Mouse (Mus musculus) limb, embryonic 12.5 days (tissue): ENCODE results near the gene Asic4. TPM values are rescaled to one million over a fixed set of nuclear protein-coding genes. Genes with fewer than 3 reads are reported as not detected.
A peak's percentile ranks its signal among the peaks of the same experiment; 100 is the strongest.

ENCODE experiments used
- ATAC-seq: fragments of 200-750 bp; cut with Nextera tagmentation; 2 replicates; pipeline ENCODE4 v1.8.0; 2017; ENCODE audit warnings: low read depth, moderate TSS enrichment; ENCODE audit not compliant: insufficient number of reproducible peaks, insufficient read depth, low FRiP score, low TSS enrichment
- H3K27ac ChIP-seq: fragments of 300-500 bp; sonication (generic); 2 replicates; pipeline ENCODE4 v1.5.1; 2016; ENCODE audit warnings: mild to moderate bottlenecking, moderate library complexity
- H3K27me3 ChIP-seq: fragments of 300-500 bp; sonication (generic); 2 replicates; pipeline ENCODE4 v1.6.1; 2016; ENCODE audit warnings: mild to moderate bottlenecking, moderate library complexity
- H3K36me3 ChIP-seq: fragments of 300-500 bp; sonication (generic); 2 replicates; pipeline ENCODE4 v1.6.1; 2016; ENCODE audit warnings: mild to moderate bottlenecking, moderate library complexity
- H3K4me1 ChIP-seq: fragments of 300-500 bp; sonication (generic); replicated peaks from 2 replicates; pipeline ENCODE4 v1.6.1; 2016
- H3K4me2 ChIP-seq: fragments of 300-500 bp; sonication (generic); 2 replicates; pipeline ENCODE4 v1.6.1; 2016; ENCODE audit warnings: mild to moderate bottlenecking, moderate library complexity
- H3K4me3 ChIP-seq: fragments of 300-500 bp; sonication (generic); replicated peaks from 2 replicates; pipeline ENCODE4 v1.5.1; 2016; ENCODE audit warnings: mild to moderate bottlenecking
- H3K9ac ChIP-seq: fragments of 300-500 bp; sonication (generic); replicated peaks from 2 replicates; pipeline ENCODE4 v1.6.1; 2016; ENCODE audit warnings: mild to moderate bottlenecking, moderate library complexity
- H3K9me3 ChIP-seq: fragments of 300-500 bp; sonication (generic); 2 replicates; pipeline ENCODE4 v1.6.1; 2016; ENCODE audit warnings: mild to moderate bottlenecking, moderate library complexity
- WGBS: fragments of 180-500 bp; shearing (Covaris S2); methylation state at CpG from one replicate; pipeline ENCODE4 v1.1.7; 2016; 5-methylcytosine and 5-hydroxymethylcytosine counted together
- polyA plus RNA-seq: library from polyadenylated mRNA; unstranded; fragments of >200 nt; fragmentation: Nextera tagmentation; extraction: Ambion mirVana; gene quantifications from 2 replicates; pipeline ENCODE4 v1.2.1, GENCODE M21; 2016

The Asic4 gene
- polyA plus RNA-seq, 1 experiment from 2014 or later: 0.50 TPM

- peaks cover 40% of the 10 kb centered on the region for H3K4me1 ChIP-seq
- H3K36me3 ChIP-seq: peaks cover 28% of the 10 kb centered on the region
- no peaks in the 10 kb centered on the region for H3K9me3 ChIP-seq
- peaks cover 17% of the 10 kb centered on the region for H3K27me3 ChIP-seq
- ATAC-seq: peak; percentile 86
- peak within 1 kb of the TSS; percentile 95 for H3K9ac ChIP-seq
- under 1% methylated on average over 45 of the region's 65 CpGs for WGBS
- H3K4me3 ChIP-seq: peak within 1 kb of the TSS; percentile 73
- H3K4me2 ChIP-seq: peak within 1 kb of the TSS; percentile 91
- H3K27ac ChIP-seq: peak within 1 kb of the TSS; percentile 99
These were observed 56.0 kb downstream of the Asic4 start, which contains the start of gene Obsl1 for GRCm38 (mm10) chr1:75505956-75506831. Obsl1 (minus strand) TSS chr1:75506452.

- peak within 1 kb of the TSS; percentile 95 for H3K9ac ChIP-seq
- H3K36me3 ChIP-seq: peaks cover 20% of the 10 kb centered on the region
- peaks cover 17% of the 10 kb centered on the region for H3K27me3 ChIP-seq
- peak within 1 kb of the TSS; percentile 99 for H3K27ac ChIP-seq
- H3K4me1 ChIP-seq: peaks cover 48% of the 10 kb centered on the region
- H3K4me2 ChIP-seq: peak within 1 kb of the TSS; percentile 91
- no peaks in the 10 kb centered on the region for H3K9me3 ChIP-seq
- H3K4me3 ChIP-seq: peak within 1 kb of the TSS; percentile 73
- peak; percentile 24; the same call in 1 of the 2 replicates for ATAC-seq
- 74% methylated on average over 10 of the region's 10 CpGs for WGBS
These were observed 56.8 kb downstream of the Asic4 start, which contains the start of gene Inha for GRCm38 (mm10) chr1:75507006-75507405. Inha (plus strand) TSS chr1:75507077.

- 42% methylated on average over 20 of the region's 20 CpGs for WGBS
- peaks cover 32% of the 10 kb centered on the region for H3K4me1 ChIP-seq
These were observed 59.4 kb downstream of the Asic4 start for GRCm38 (mm10) chr1:75509586-75509985.

GRCm38 (mm10) chr1:75510154-75510553 is 59.9 kb downstream of the Asic4 start:
- H3K27ac ChIP-seq: no peak overlapping the region
- peaks cover 27% of the 10 kb centered on the region for H3K4me1 ChIP-seq
- H3K9ac ChIP-seq: no peak overlapping the region
- H3K4me3 ChIP-seq: no peak overlapping the region
- H3K4me2 ChIP-seq: no peak overlapping the region
- no peak for ATAC-seq
- H3K36me3 ChIP-seq: no peaks in the 10 kb centered on the region
- peaks cover 17% of the 10 kb centered on the region for H3K27me3 ChIP-seq
- no peaks in the 10 kb centered on the region for H3K9me3 ChIP-seq
- WGBS: 80% methylated on average over 5 of the region's 5 CpGs

More at GRCm38 (mm10) chr1:75509586-75509985, 59.4 kb downstream of the Asic4 start:
- Histone ChIP-seq H3K9ac (no peak overlapping the region; the same call in 1 of the 2 replicates), H3K27ac (no peak overlapping the region), H3K4me2 (no peak overlapping the region), H3K36me3 (no peaks in the 10 kb centered on the region), H3K9me3 (no peaks in the 10 kb centered on the region), H3K4me3 (no peak overlapping the region), H3K27me3 (peaks cover 17% of the 10 kb centered on the region)
- ATAC-seq: no peak

GRCm38 (mm10) chr1:75511437-75512210 is 61.4 kb downstream of the Asic4 start:
- Histone ChIP-seq H3K27me3 (peaks cover 17% of the 10 kb centered on the region), H3K27ac (peak overlapping the region; percentile 75), H3K4me3 (no peak overlapping the region), H3K9me3 (no peaks in the 10 kb centered on the region), H3K9ac (no peak overlapping the region; the same call in 1 of the 2 replicates), H3K4me1 (peaks cover 24% of the 10 kb centered on the region), H3K36me3 (no peaks in the 10 kb centered on the region), H3K4me2 (no peak overlapping the region)
- ATAC-seq: no peak
- WGBS: 57% methylated on average over 4 of the region's 4 CpGs

- WGBS: 87% methylated on average over 3 of the region's 3 CpGs
- Histone ChIP-seq H3K9me3 (no peaks in the 10 kb centered on the region), H3K4me3 (no peak overlapping the region), H3K9ac (no peak overlapping the region), H3K36me3 (no peaks in the 10 kb centered on the region), H3K27ac (no peak overlapping the region), H3K4me2 (no peak overlapping the region), H3K4me1 (peaks cover 15% of the 10 kb centered on the region), H3K27me3 (peaks cover 15% of the 10 kb centered on the region)
- no peak for ATAC-seq
These were observed 62.3 kb downstream of the Asic4 start for GRCm38 (mm10) chr1:75512550-75512949.

GRCm38 (mm10) chr1:75516703-75517380 is 66.6 kb downstream of the Asic4 start:
- no peaks in the 10 kb centered on the region for H3K27me3 ChIP-seq
- H3K4me2 ChIP-seq: no peak overlapping the region
- H3K27ac ChIP-seq: no peak overlapping the region
- no peak overlapping the region for H3K9ac ChIP-seq
- H3K4me1 ChIP-seq: peaks cover 9% of the 10 kb centered on the region; the same call in 1 of the 2 replicates
- no peaks in the 10 kb centered on the region for H3K9me3 ChIP-seq
- H3K4me3 ChIP-seq: no peak overlapping the region
- WGBS: 73% methylated on average over 15 of the region's 15 CpGs
- H3K36me3 ChIP-seq: no peaks in the 10 kb centered on the region
- ATAC-seq: no peak

- WGBS: 61% methylated on average over 4 of the region's 4 CpGs
- peak overlapping the region; percentile 59; the same call in 1 of the 2 replicates for H3K27ac ChIP-seq
These were observed 67.7 kb downstream of the Asic4 start for GRCm38 (mm10) chr1:75517984-75518383.

GRCm38 (mm10) chr1:75518427-75518826 is 68.2 kb downstream of the Asic4 start:
- no peak overlapping the region for H3K4me3 ChIP-seq
- H3K9me3 ChIP-seq: no peaks in the 10 kb centered on the region
- H3K27ac ChIP-seq: peak overlapping the region; percentile 59; the same call in 1 of the 2 replicates
- H3K4me2 ChIP-seq: no peak overlapping the region
- no peak overlapping the region for H3K9ac ChIP-seq
- H3K4me1 ChIP-seq: peaks cover 15% of the 10 kb centered on the region; the same call in 1 of the 2 replicates
- 95% methylated on average over 4 of the region's 4 CpGs for WGBS
- H3K27me3 ChIP-seq: no peaks in the 10 kb centered on the region
- H3K36me3 ChIP-seq: no peaks in the 10 kb centered on the region
- no peak for ATAC-seq

More at GRCm38 (mm10) chr1:75517984-75518383, 67.7 kb downstream of the Asic4 start:
- Histone ChIP-seq H3K9ac (no peak overlapping the region), H3K36me3 (no peaks in the 10 kb centered on the region), H3K9me3 (no peaks in the 10 kb centered on the region), H3K27me3 (no peaks in the 10 kb centered on the region), H3K4me1 (peaks cover 15% of the 10 kb centered on the region; the same call in 1 of the 2 replicates), H3K4me2 (no peak overlapping the region), H3K4me3 (no peak overlapping the region)
- no peak for ATAC-seq

GRCm38 (mm10) chr1:75519576-75519975 is 69.3 kb downstream of the Asic4 start:
- Histone ChIP-seq H3K4me2 (no peak overlapping the region), H3K27ac (no peak overlapping the region; the same call in 1 of the 2 replicates), H3K4me1 (peaks cover 15% of the 10 kb centered on the region; the same call in 1 of the 2 replicates)

More at GRCm38 (mm10) chr1:75519576-75519975, 69.3 kb downstream of the Asic4 start:
- H3K27me3 ChIP-seq: no peaks in the 10 kb centered on the region
- no peaks in the 10 kb centered on the region for H3K9me3 ChIP-seq
- WGBS: 83% methylated on average over 5 of the region's 5 CpGs
- ATAC-seq: no peak
- H3K9ac ChIP-seq: no peak overlapping the region
- H3K36me3 ChIP-seq: no peaks in the 10 kb centered on the region
- no peak overlapping the region for H3K4me3 ChIP-seq
